Mouse (Mus musculus): ENCODE measurements around the gene Vrk1.

Vrk1 gene

GRCm38 (mm10) chr12:106010065-106010915 lies at the start of gene Vrk1:
Gene Vrk1 (plus strand): TSS chr12:106010228.
- in situ Hi-C loops (cut with MboI, MseI), result no loop called here

GRCm38 (mm10) chr12:105960592-105961330 lies 49.3 kb upstream of the Vrk1 start:
- in situ Hi-C loops (cut with MboI, MseI), result no loop called here

- in situ Hi-C loops (cut with MboI, MseI), result no loop called here
Observed at GRCm38 (mm10) chr12:105961667-105962066, 48.4 kb upstream of the Vrk1 start.

- in situ Hi-C loops (cut with MboI, MseI), result no loop called here
Observed at GRCm38 (mm10) chr12:105962103-105963011, 47.7 kb upstream of the Vrk1 start.

GRCm38 (mm10) chr12:105963012-105963572 lies 46.9 kb upstream of the Vrk1 start:
- in situ Hi-C loops (cut with MboI, MseI), result no loop called here

GRCm38 (mm10) chr12:105966887-105967637 lies 43.0 kb upstream of the Vrk1 start:
- in situ Hi-C loops (cut with MboI, MseI), result no loop called here

GRCm38 (mm10) chr12:105967806-105968205 lies 42.2 kb upstream of the Vrk1 start:
- in situ Hi-C loops (cut with MboI, MseI), result no loop called here

- in situ Hi-C loops (cut with MboI, MseI), result no loop called here
Observed at GRCm38 (mm10) chr12:105971182-105971581, 38.8 kb upstream of the Vrk1 start.

- in situ Hi-C loops (cut with MboI, MseI), result no loop called here
Observed at GRCm38 (mm10) chr12:105972673-105973072, 37.4 kb upstream of the Vrk1 start.

GRCm38 (mm10) chr12:105973691-105974090 lies 36.3 kb upstream of the Vrk1 start:
- in situ Hi-C loops (cut with MboI, MseI), result no loop called here

GRCm38 (mm10) chr12:105974107-105974506 lies 35.9 kb upstream of the Vrk1 start:
- in situ Hi-C loops (cut with MboI, MseI), result no loop called here

- in situ Hi-C loops (cut with MboI, MseI), result loop anchor here (5.0 to 10.0 kb wide), 2 partner anchors 76 to 1283 kb away; no protein-coding TSS in a partner anchor
Observed at GRCm38 (mm10) chr12:105981121-105981973, 28.7 kb upstream of the Vrk1 start.

GRCm38 (mm10) chr12:105981974-105982305 lies 28.1 kb upstream of the Vrk1 start:
- in situ Hi-C loops (cut with MboI, MseI), result loop anchor here (5.0 to 10.0 kb wide), 2 partner anchors 75 to 1283 kb away; no protein-coding TSS in a partner anchor

GRCm38 (mm10) chr12:105982598-105982997 lies 27.4 kb upstream of the Vrk1 start:
- in situ Hi-C loops (cut with MboI, MseI), result loop anchor here (5.0 to 10.0 kb wide), 2 partner anchors 75 to 1282 kb away; no protein-coding TSS in a partner anchor

- in situ Hi-C loops (cut with MboI, MseI), result loop anchor here (5.0 to 10.0 kb wide), 2 partner anchors 74 to 1281 kb away; no protein-coding TSS in a partner anchor
Observed at GRCm38 (mm10) chr12:105983499-105983898, 26.5 kb upstream of the Vrk1 start.

- in situ Hi-C loops (cut with MboI, MseI), result loop anchor here in 1 of 2 experiments (10.0 kb wide), 1 partner anchor 1276 kb away; no protein-coding TSS in a partner anchor
Observed at GRCm38 (mm10) chr12:105988434-105988833, 21.6 kb upstream of the Vrk1 start.

- in situ Hi-C loops (cut with MboI, MseI), result no loop called here
Observed at GRCm38 (mm10) chr12:105992756-105993155, 17.3 kb upstream of the Vrk1 start.

- in situ Hi-C loops (cut with MboI, MseI), result no loop called here
Observed at GRCm38 (mm10) chr12:105993356-105993755, 16.7 kb upstream of the Vrk1 start.

- in situ Hi-C loops (cut with MboI, MseI), result no loop called here
Observed at GRCm38 (mm10) chr12:105995940-105996339, 14.1 kb upstream of the Vrk1 start.

Data from T-helper 17 cell (primary cell).